ENCODE assay signal across 8 mouse cellular contexts in the genomic region with DNA sequence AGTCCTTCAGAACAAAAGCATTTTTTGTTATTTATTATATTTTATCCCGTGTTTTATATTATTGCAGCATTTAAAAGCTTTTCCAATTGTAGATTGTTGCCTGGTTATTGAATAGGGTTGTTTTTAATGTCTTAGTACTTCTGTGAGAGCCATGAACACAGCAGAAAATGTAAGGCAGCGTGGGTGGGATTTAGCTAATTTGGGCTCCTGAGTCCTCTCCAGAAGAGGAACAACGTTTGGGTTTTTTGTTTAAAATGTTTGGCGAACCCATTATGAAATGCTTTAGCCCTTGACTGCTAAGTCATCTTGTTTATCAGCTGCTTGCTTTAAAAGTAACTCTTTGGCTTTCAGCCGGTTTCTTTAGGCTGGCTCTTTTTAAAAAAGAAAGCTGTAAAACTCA. TPM values are rescaled to one million over a fixed set of nuclear protein-coding genes. Genes with fewer than 3 reads are reported as not detected.
A peak's percentile ranks its signal among the peaks of the same experiment; 100 is the strongest.
DNase-seq lines count a peak whose midpoint lies in the region; ATAC-seq and TF ChIP-seq lines count a peak whose summit lies in the region.

No protein-coding gene starts in this region.

- intact Hi-C loops in gastrocnemius, adult 2 months (cut with DNase I): no loop called here
- intact Hi-C loops in left cerebral cortex, postnatal 10 days (cut with DNase I): no loop called here

- no peak for DNase-seq in gastrocnemius, adult 2 months
- no peak for DNase-seq in gastrocnemius, postnatal 10 days
- peak; percentile 38 for DNase-seq in right cerebral cortex, adult 18-20 months
- DNase-seq in right cerebral cortex, postnatal 36 days (ENCODE audit: low spot score in 2 of 2): no peak
- DNase-seq in limb, embryonic 14.5 days (ENCODE audit: low spot score): no peak
- no peak for DNase-seq in spleen, postnatal 10 days (ENCODE audit: low spot score in 2 of 2)
- no peak for DNase-seq in left cerebral cortex, postnatal 10 days (ENCODE audit: extremely low spot score in 1 of 2, low spot score in 2 of 2)

- H3K4me1 ChIP-seq in limb, embryonic 14.5 days (ENCODE audit: control insufficient read depth, insufficient read depth, low read length): no peaks in the 10 kb centered on the region
- 0 out of 2 replicates have a peak, but pooled peaks cover 3% of the 10 kb centered on the region for H3K4me1 ChIP-seq in stomach, embryonic 15.5 days

- peak overlapping the region; percentile 83 for H3K9ac ChIP-seq in limb, embryonic 14.5 days (ENCODE audit: low read depth, low read length, severe bottlenecking)
- no peak overlapping the region for H3K9ac ChIP-seq in stomach, embryonic 15.5 days

- peak overlapping the region; percentile 97 for H3K27ac ChIP-seq in gastrocnemius, adult 2 months
- no peak overlapping the region for H3K27ac ChIP-seq in limb, embryonic 14.5 days (replicated peaks; ENCODE audit: low read depth, low read length)
- no peak overlapping the region for H3K27ac ChIP-seq in stomach, embryonic 15.5 days

- no peak for TF ChIP-seq POLR2A in limb, embryonic 14.5 days (IDR thresholded peaks at IDR 0.05; ENCODE audit: borderline replicate concordance, extremely low read depth, insufficient read depth, insufficient read length)

- TF ChIP-seq CTCF in gastrocnemius, adult 2 months (IDR thresholded peaks at IDR 0.05): no peak

- H3K4me2 ChIP-seq in limb, embryonic 14.5 days (replicated peaks; ENCODE audit: low read depth, low read length, severe bottlenecking): peak overlapping the region; percentile 56
- peak overlapping the region; percentile 49 for H3K4me2 ChIP-seq in stomach, embryonic 15.5 days

- no peaks in the 10 kb centered on the region for H3K27me3 ChIP-seq in limb, embryonic 14.5 days (ENCODE audit: control insufficient read depth, insufficient read depth, low read length)
- H3K27me3 ChIP-seq in stomach, embryonic 15.5 days (replicated peaks): 0 out of 2 replicates have a peak, but pooled peaks cover 3% of the 10 kb centered on the region

- peaks cover 4% of the 10 kb centered on the region; the same call in 1 of the 2 replicates for H3K36me3 ChIP-seq in limb, embryonic 14.5 days (ENCODE audit: control insufficient read depth, insufficient read depth, low read length)
- no peaks in the 10 kb centered on the region for H3K36me3 ChIP-seq in stomach, embryonic 15.5 days

- WGBS in limb, embryonic 14.5 days: 15% methylated on average over 5 of the region's 5 CpGs
- whole genome bisulfite sequencing in stomach, embryonic 15.5 days: 16% methylated on average over 5 of the region's 5 CpGs

- H3K9me3 ChIP-seq in limb, embryonic 14.5 days (ENCODE audit: control insufficient read depth, low read length): no peaks in the 10 kb centered on the region
- H3K9me3 ChIP-seq in stomach, embryonic 15.5 days: no peaks in the 10 kb centered on the region

- no peak for ATAC-seq in limb, embryonic 14.5 days (ENCODE audit: low FRiP score, low read depth)
- ATAC-seq in stomach, embryonic 15.5 days (ENCODE audit: insufficient read depth, low FRiP score, low read depth): no peak

- H3K4me3 ChIP-seq in gastrocnemius, adult 2 months: peak overlapping the region; percentile 79
- H3K4me3 ChIP-seq in limb, embryonic 14.5 days (replicated peaks; ENCODE audit: low read length): peak overlapping the region; percentile 61
- H3K4me3 ChIP-seq in stomach, embryonic 15.5 days (replicated peaks): peak overlapping the region; percentile 39

RNA-seq across cellular contexts. Expression of gene Ogt, which starts 2.2 kb away (rescaled TPM):
- total RNA-seq in gastrocnemius, adult 2 months (2021): 10 to 100 TPM; 67.2 to 86.4 TPM
- total RNA-seq in gastrocnemius, postnatal 10 days (2021): 10 to 100 TPM; 56.5 to 82.2 TPM
- 354 and 370 TPM in 2 replicates for polyA plus RNA-seq in limb, embryonic 14.5 days (2012; rRNA removed)
- polyA plus RNA-seq in limb, embryonic 14.5 days (2014; fragmentation: Nextera tagmentation; extraction: Ambion mirVana): 207 and 220 TPM in 2 replicates
- polyA plus RNA-seq in stomach, embryonic 15.5 days (2015; fragmentation: Nextera tagmentation; extraction: Ambion mirVana): 132 and 136 TPM in 2 replicates
- total RNA-seq in left cerebral cortex, postnatal 10 days (2021): 100 to 1,000 TPM; 170 to 182 TPM
